Mouse (Mus musculus) cerebellum, adult 2 months (tissue): Measurements from ENCODE around the gene Rhoj.

Experiments used
- CTCF ChIP-seq: fragments of 200-500 bp; IDR thresholded peaks from 2 replicates; pipeline ENCODE4 v1.5.1; 2011; ENCODE audit warnings: low read depth, mild to moderate bottlenecking, control low read depth, low read length, moderate library complexity, borderline replicate concordance; ENCODE audit not compliant: insufficient read depth
- POLR2A ChIP-seq: fragments of 200-500 bp; IDR thresholded peaks from 2 replicates; pipeline ENCODE4 v1.6.1; 2011; ENCODE audit warnings: low read length, control low read depth, borderline replicate concordance; ENCODE audit not compliant: insufficient read depth

DNA sequence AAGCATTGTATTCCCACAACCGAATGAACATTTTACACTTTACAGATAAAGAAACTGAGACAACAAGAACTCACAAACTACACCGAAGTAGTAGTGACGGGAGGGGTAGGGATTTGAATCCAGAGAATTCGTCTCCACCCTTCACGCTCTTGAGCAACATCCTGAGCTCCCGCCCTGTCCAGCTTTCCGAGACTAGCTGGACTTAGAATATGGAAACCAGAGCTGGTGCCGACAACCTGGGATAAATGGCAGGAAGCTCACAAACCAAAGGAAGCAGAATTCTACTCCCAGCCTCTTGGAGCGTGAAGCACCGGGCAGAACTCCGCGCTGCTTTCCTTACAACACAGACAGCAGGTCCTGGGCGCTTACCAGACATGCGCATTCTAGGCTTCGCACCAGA is 79.7 kb downstream of the Rhoj start:
- TF ChIP-seq CTCF = no peak
- TF ChIP-seq POLR2A = no peak
